7 mouse cellular contexts compared by ENCODE assay signal in genomic region chr3:97681321-97682158, GRCm38 (mm10). TPM values are rescaled to one million over a fixed set of nuclear protein-coding genes. Genes with fewer than 3 reads are reported as not detected.
DNase-seq lines count a peak whose midpoint lies in the region; ATAC-seq lines count a peak whose summit lies in the region.

No protein-coding gene starts in this region.

- peak; percentile 74 for ATAC-seq in activated CD4-positive, CD25-positive, alpha-beta regulatory T cell, adult 4 months
- ATAC-seq in inflammation-experienced regulatory T-cells, adult 6 months: peak; percentile 75
- ATAC-seq in megakaryocyte progenitor cell, adult 5-6 weeks (replicated peaks; ENCODE audit: poor library complexity): peak; percentile 73

- DNase-seq in cerebellum, postnatal 25 days: peak; percentile 50 to 72
- DNase-seq in frontal cortex, postnatal 36 days (ENCODE audit: low spot score in 2 of 2): peak; percentile 77 to 79
- peak; percentile 67 to 76 for DNase-seq in left cerebral cortex, postnatal 14 days (ENCODE audit: low spot score in 2 of 2)
- DNase-seq in right cerebral cortex, postnatal 14 days: peak; percentile 72

- intact Hi-C loops in left cerebral cortex, postnatal 14 days (cut with DNase I): loop anchor here (2.0 kb wide), 1 partner anchor 197 kb away; no protein-coding TSS in a partner anchor

RNA-seq across cellular contexts. Expression of gene Gm17651, which starts 7.0 kb away (rescaled TPM):
- polyA plus RNA-seq in activated CD4-positive, CD25-positive, alpha-beta regulatory T cell, adult 4 months (2017; shearing (Covaris generic)): not detected
- not detected for polyA plus RNA-seq in inflammation-experienced regulatory T-cells, adult 6 months (2017; shearing (Covaris generic))
- total RNA-seq in left cerebral cortex, postnatal 14 days (2021): not detected
- total RNA-seq in megakaryocyte progenitor cell, adult 5-6 weeks (2015): not detected in 2 replicates
- total RNA-seq in megakaryocyte progenitor cell, adult 5-6 weeks (2017): not detected in 2 replicates

RNA-seq across cellular contexts. Expression of gene Prkab2, which starts 23.5 kb away (rescaled TPM):
- 1 to 10 TPM; 1.7 to 2.2 TPM for polyA plus RNA-seq in activated CD4-positive, CD25-positive, alpha-beta regulatory T cell, adult 4 months (2017; shearing (Covaris generic))
- 1 to 10 TPM; 1.6 to 3.5 (median 2.4) TPM for polyA plus RNA-seq in inflammation-experienced regulatory T-cells, adult 6 months (2017; shearing (Covaris generic))
- 10 to 100 TPM; 29.8 to 31.8 TPM for total RNA-seq in left cerebral cortex, postnatal 14 days (2021)
- 3.4 and 4.0 TPM in 2 replicates for total RNA-seq in megakaryocyte progenitor cell, adult 5-6 weeks (2015)
- 2.7 and 4.0 TPM in 2 replicates for total RNA-seq in megakaryocyte progenitor cell, adult 5-6 weeks (2017)

RNA-seq across cellular contexts. Expression of gene Fmo5, which starts 52.9 kb away (rescaled TPM):
- 1 to 10 TPM; 7.0 TPM for polyA plus RNA-seq in activated CD4-positive, CD25-positive, alpha-beta regulatory T cell, adult 4 months (2017; shearing (Covaris generic))
- 10 to 100 TPM in 2 of 3 experiments, 1 to 10 TPM in 1; 6.1 to 10.6 (median 10.2) TPM for polyA plus RNA-seq in inflammation-experienced regulatory T-cells, adult 6 months (2017; shearing (Covaris generic))
- 1 to 10 TPM; 2.0 to 2.7 TPM for total RNA-seq in left cerebral cortex, postnatal 14 days (2021)
- total RNA-seq in megakaryocyte progenitor cell, adult 5-6 weeks (2015): 5.0 and 7.8 TPM in 2 replicates
- total RNA-seq in megakaryocyte progenitor cell, adult 5-6 weeks (2017): 3.3 and 4.2 TPM in 2 replicates

Comparison
In these comparisons a context has a peak if more than half of its experiments do, and no peak if none do; other contexts are left out.
1. Peak in every context shown above with its lines: DNase-seq and ATAC-seq.
2. RNA of gene Prkab2, which starts 23.5 kb away (total RNA-seq): 29.8 to 31.8 TPM in left cerebral cortex, postnatal 14 days; 2.7 to 4.0 TPM in megakaryocyte progenitor cell, adult 5-6 weeks; every median in the first group is over 4 times any median in the second.